Mouse (Mus musculus) lung, embryonic 16.5 days (tissue): ENCODE measurements around the gene Rasgef1b. TPM values are rescaled to one million over a fixed set of nuclear protein-coding genes. Genes with fewer than 3 reads are reported as not detected.

Experiments used
- ATAC-seq: fragments of 200-750 bp; cut with Nextera tagmentation; 2 replicates; pipeline ENCODE4 v1.8.0; 2017; ENCODE audit warnings: low read depth, mild to moderate bottlenecking, moderate library complexity
- H3K27ac ChIP-seq: fragments of 300-500 bp; sonication (generic); 2 replicates; pipeline ENCODE4 v1.5.1; 2014; ENCODE audit warnings: mild to moderate bottlenecking, control low read depth, low read length
- H3K27me3 ChIP-seq: fragments of 300-500 bp; sonication (generic); 2 replicates; pipeline ENCODE4 v1.6.1; 2014; ENCODE audit warnings: low read depth, low read length, mixed read lengths; ENCODE audit not compliant: control insufficient read depth, insufficient read depth
- H3K36me3 ChIP-seq: fragments of 300-500 bp; sonication (generic); 2 replicates; pipeline ENCODE4 v1.6.1; 2014; ENCODE audit warnings: low read length; ENCODE audit not compliant: control insufficient read depth, insufficient read depth
- H3K4me1 ChIP-seq: fragments of 300-500 bp; sonication (generic); replicated peaks from 2 replicates; pipeline ENCODE4 v1.6.1; 2014; ENCODE audit warnings: low read length, mixed read lengths; ENCODE audit not compliant: control insufficient read depth, insufficient read depth
- H3K4me2 ChIP-seq: fragments of 300-500 bp; sonication (generic); 2 replicates; pipeline ENCODE4 v1.6.1; 2014; ENCODE audit warnings: low read depth, low read length, control low read depth
- H3K4me3 ChIP-seq: fragments of 300-500 bp; sonication (generic); 2 replicates; pipeline ENCODE4 v1.5.1; 2014; ENCODE audit warnings: mild to moderate bottlenecking, low read length, control low read depth
- H3K9ac ChIP-seq: fragments of 300-500 bp; sonication (generic); 2 replicates; pipeline ENCODE4 v1.6.1; 2014; ENCODE audit warnings: low read length, control low read depth
- H3K9me3 ChIP-seq: fragments of 300-500 bp; sonication (generic); 2 replicates; pipeline ENCODE4 v1.6.1; 2016; ENCODE audit warnings: low read length; ENCODE audit not compliant: control insufficient read depth
- WGBS: fragments of 180-500 bp; shearing (Covaris S2); extraction: QIAGEN DNeasy Blood & Tissue Kit; methylation state at CpG from one replicate; pipeline ENCODE4 v1.1.7; 2014; 5-methylcytosine and 5-hydroxymethylcytosine counted together
- polyA plus RNA-seq: library from polyadenylated mRNA; unstranded; fragments of >200 nt; fragmentation: Nextera tagmentation; extraction: Ambion mirVana; gene quantifications from 2 replicates; pipeline ENCODE4 v1.2.1, GENCODE M21; 2015

Gene Rasgef1b
- polyA plus RNA-seq, 1 experiment from 2014 or later, result 17.3 TPM

DNA sequence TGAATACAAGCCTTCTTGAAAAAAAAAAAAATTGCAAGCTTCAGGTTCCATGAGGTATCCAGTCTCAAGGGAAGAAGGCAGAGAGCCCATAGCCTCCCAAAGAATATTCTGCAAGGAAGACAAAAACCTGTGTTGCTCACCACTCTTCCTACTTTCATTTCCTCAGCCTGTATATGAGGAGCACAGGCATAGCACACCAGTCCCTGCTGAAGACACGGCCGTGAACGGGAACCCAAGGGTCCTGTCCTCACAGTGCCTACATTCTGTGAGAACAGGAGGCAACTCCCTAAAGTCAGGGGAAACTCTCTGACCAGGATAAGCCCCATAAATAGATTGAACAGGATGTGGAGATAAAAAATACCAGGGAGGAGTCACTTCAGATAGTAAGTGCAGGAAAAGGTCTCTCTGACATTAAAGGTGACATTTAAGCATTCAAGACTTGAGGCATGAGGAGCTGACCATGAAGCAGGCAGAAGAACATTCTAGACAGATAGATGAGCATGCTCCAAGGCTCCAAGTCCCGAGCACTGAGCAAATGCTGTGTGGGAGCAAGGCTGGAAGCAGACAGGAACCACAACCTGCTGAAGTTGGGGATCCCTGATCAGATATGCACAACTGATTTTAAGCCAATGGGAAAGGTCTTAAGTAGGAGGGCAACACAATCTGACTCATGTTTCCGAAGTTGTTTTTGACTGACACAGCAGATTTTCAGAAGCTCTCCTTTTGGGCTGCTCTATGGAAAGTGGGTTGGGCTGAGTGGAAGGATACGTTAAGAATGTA lies 252.0 kb downstream of the Rasgef1b start:
- WGBS, result 78% methylated on average over 6 of the region's 6 CpGs
- peaks cover 20% of the 10 kb centered on the region for H3K4me1 ChIP-seq
- no peak overlapping the region for H3K27ac ChIP-seq

DNA sequence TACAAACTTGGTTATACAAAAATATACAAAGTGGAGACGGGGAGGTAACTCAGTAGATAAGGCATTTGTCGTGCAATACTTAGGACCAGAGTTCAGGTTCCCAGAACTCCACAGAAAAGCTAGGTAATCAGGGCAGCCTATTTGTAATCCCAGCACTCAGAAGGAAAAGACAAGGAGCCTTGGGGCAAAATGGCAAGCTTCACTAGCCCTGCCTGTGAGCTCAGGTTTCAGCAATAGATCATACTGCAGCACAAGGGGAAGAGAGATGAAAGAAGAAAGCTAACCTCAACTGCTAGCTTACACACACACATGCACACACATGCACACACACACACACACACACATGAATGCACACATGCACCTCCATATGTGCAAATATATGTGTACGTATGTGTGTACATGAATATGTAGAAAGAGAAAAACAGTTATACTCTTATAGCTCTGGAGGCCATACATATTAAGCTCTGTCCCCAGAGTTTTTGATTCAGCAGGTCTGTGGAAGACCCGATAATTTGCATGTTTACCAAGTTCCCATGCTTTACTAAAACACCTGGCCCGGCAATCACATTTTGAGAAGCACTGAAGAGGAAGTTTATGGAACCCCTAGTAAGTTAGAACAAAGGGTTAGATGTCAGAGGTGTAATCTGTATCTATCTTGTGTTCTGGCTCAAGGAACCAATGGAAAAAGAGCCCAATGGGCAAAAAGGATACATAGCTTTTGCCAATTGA lies 256.1 kb downstream of the Rasgef1b start:
- no peak overlapping the region for H3K9ac ChIP-seq
- no peaks in the 10 kb centered on the region for H3K9me3 ChIP-seq
- no peaks in the 10 kb centered on the region for H3K36me3 ChIP-seq
- H3K4me2 ChIP-seq, result no peak overlapping the region
- ATAC-seq, result no peak
- H3K4me3 ChIP-seq, result no peak overlapping the region
- no peak overlapping the region for H3K27ac ChIP-seq
- H3K27me3 ChIP-seq, result no peaks in the 10 kb centered on the region
- no peaks in the 10 kb centered on the region for H3K4me1 ChIP-seq
- WGBS, result 66% methylated on average over 5 of the region's 5 CpGs

More for the DNA sequence above, 252.0 kb downstream of the Rasgef1b start:
- H3K36me3 ChIP-seq, result no peaks in the 10 kb centered on the region
- H3K4me2 ChIP-seq, result no peak overlapping the region
- no peaks in the 10 kb centered on the region for H3K27me3 ChIP-seq
- H3K9me3 ChIP-seq, result no peaks in the 10 kb centered on the region
- no peak overlapping the region for H3K4me3 ChIP-seq
- no peak for ATAC-seq
- H3K9ac ChIP-seq, result no peak overlapping the region

DNA sequence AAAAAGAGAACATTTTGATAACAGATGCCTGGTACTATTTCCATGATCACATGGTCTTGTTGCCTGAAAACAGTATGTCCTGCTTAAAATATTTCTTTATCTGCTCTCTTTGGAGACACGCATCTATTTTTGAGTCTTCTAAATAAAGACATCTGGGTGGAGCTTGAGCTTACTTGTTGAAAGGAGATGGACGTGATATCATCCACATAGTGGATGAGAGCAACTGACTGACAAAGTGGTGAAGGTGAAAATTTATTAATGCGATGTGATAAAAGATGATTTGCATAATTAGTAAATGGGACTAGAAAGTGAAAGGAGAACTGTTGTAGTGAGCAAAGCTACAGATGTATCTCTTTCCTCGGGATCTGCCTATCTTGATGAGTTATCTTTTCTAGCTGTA lies 257.1 kb downstream of the Rasgef1b start:
- Histone ChIP-seq H3K27me3 (no peaks in the 10 kb centered on the region), H3K36me3 (no peaks in the 10 kb centered on the region), H3K4me1 (no peaks in the 10 kb centered on the region), H3K27ac (no peak overlapping the region), H3K4me3 (no peak overlapping the region), H3K4me2 (no peak overlapping the region), H3K9me3 (no peaks in the 10 kb centered on the region), H3K9ac (no peak overlapping the region)
- ATAC-seq, result no peak
- 70% methylated on average over 4 of the region's 4 CpGs for WGBS

DNA sequence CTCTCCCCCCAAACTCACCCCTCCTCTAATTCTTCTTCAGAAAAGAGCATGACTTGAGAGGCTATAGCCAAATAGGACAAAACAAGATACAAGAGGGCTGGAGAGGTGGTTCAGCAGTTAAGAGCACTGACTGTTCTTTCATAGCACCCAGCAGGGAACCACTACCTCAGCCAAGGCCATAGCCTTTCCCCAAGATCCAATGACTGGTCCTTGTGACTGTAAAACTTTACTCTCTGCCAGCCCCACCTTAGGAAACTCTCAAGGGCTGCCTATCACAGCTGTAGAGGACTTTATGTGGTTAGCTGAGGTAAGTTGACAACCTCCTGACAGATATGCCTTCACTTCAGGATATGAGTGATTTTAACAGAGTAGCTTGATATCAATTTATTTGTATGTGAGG lies 258.3 kb downstream of the Rasgef1b start:
- Histone ChIP-seq H3K4me2 (no peak overlapping the region), H3K9ac (no peak overlapping the region), H3K4me1 (no peaks in the 10 kb centered on the region), H3K4me3 (no peak overlapping the region), H3K27ac (no peak overlapping the region), H3K9me3 (no peaks in the 10 kb centered on the region), H3K36me3 (no peaks in the 10 kb centered on the region), H3K27me3 (no peaks in the 10 kb centered on the region)
- no peak for ATAC-seq

DNA sequence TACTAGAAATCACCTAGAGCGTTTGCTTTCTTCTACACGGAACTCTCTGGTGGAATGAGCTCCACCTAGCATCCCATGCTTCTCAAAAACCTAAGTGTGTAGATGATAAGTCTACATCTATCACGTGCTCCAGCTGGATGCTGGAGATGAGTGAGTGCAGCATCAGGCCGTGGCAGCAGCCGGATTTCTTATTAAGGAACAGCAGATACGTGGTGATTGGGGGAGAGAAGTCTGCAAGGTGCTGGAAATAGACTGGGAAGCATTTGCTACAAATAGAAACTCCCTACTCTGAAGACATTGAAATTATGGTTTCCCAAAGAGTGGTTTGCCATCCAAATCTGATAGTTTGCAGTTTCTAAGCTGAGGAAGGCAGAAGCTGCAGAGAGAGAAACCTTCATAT lies 269.9 kb downstream of the Rasgef1b start:
- ATAC-seq, result no peak
- Histone ChIP-seq H3K4me1 (no peaks in the 10 kb centered on the region), H3K27me3 (no peaks in the 10 kb centered on the region), H3K9ac (no peak overlapping the region), H3K4me2 (no peak overlapping the region), H3K27ac (no peak overlapping the region), H3K4me3 (no peak overlapping the region), H3K9me3 (0 out of 2 replicates have a peak, but pooled peaks cover 2% of the 10 kb centered on the region), H3K36me3 (no peaks in the 10 kb centered on the region)
- 79% methylated on average over 6 of the region's 6 CpGs for WGBS

DNA sequence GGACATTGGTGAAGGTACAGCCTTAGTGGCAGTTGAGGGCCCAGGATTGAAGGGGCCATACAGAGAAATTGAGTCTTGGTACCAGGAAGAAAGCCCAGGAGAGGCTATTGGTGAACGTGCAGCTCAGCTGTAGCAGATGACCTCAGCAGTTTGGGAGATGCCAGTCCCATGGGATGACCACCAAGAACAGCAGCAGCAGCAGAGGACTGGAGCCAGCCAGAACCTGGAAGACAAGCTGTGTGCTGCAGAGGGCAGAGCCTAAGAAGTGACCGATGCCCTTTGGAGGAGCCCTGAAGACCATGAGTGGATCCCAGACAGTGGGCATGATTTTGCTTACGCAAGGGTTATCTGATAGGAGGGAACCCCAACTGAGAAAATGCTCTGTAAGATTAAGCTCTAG lies 271.6 kb downstream of the Rasgef1b start:
- H3K36me3 ChIP-seq, result no peaks in the 10 kb centered on the region
- no peak overlapping the region for H3K4me3 ChIP-seq
- no peak for ATAC-seq
- no peaks in the 10 kb centered on the region for H3K27me3 ChIP-seq
- WGBS, result 87% methylated on average over 3 of the region's 3 CpGs
- H3K4me1 ChIP-seq, result no peaks in the 10 kb centered on the region
- 0 out of 2 replicates have a peak, but pooled peaks cover 2% of the 10 kb centered on the region for H3K9me3 ChIP-seq
- no peak overlapping the region for H3K27ac ChIP-seq
- H3K9ac ChIP-seq, result no peak overlapping the region
- H3K4me2 ChIP-seq, result no peak overlapping the region

DNA sequence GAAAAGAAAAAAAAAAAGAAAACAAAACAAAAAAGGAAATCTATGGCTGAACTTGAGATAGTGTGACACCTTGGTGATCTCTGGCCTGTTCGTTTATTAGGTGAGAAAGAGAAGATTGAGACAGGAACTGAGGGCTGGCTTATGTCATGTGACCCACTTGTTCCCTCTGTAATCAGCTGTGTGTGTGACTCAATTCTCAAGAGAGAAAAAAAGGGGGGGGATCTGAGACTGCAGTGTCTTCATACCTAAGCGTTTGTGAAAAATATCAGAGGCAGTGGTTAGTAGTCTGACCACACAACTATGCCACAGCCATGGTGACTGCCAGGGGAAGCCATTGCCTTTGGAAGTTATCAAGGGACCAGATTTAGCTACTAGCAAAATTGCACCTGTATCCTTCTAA lies 276.9 kb downstream of the Rasgef1b start:
- Histone ChIP-seq H3K9me3 (0 out of 2 replicates have a peak, but pooled peaks cover 2% of the 10 kb centered on the region), H3K4me3 (no peak overlapping the region), H3K27ac (no peak overlapping the region), H3K36me3 (no peaks in the 10 kb centered on the region), H3K9ac (no peak overlapping the region), H3K4me1 (peaks cover 3% of the 10 kb centered on the region; the same call in 1 of the 2 replicates), H3K4me2 (no peak overlapping the region), H3K27me3 (no peaks in the 10 kb centered on the region)
- ATAC-seq, result no peak
- WGBS, result 26% methylated on average over 2 of the region's 2 CpGs

DNA sequence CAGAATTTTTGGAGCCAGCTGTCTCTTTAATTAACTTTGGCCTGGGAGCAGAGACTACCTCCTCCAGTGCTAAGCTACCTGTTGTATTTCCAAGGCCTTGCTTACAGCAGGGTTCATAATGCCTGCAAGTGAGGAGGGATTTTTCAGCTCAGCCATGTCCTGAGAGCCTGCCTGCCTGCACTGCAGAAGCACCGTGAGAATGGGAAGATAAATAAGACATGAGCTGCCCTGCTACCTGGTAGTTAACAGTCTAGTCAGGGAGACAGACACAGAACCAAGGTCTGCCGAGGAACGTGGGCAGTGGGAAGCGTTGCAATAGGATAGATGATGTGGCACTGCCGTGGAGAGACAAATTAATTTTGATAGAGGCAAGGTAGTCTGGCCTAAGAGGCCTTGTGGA lies 277.4 kb downstream of the Rasgef1b start:
- Histone ChIP-seq H3K36me3 (no peaks in the 10 kb centered on the region), H3K4me3 (no peak overlapping the region), H3K27me3 (no peaks in the 10 kb centered on the region), H3K4me1 (peaks cover 3% of the 10 kb centered on the region; the same call in 1 of the 2 replicates), H3K9ac (no peak overlapping the region), H3K27ac (no peak overlapping the region), H3K9me3 (0 out of 2 replicates have a peak, but pooled peaks cover 2% of the 10 kb centered on the region), H3K4me2 (no peak overlapping the region)
- no peak for ATAC-seq
- 42% methylated on average over 5 of the region's 5 CpGs for WGBS

DNA sequence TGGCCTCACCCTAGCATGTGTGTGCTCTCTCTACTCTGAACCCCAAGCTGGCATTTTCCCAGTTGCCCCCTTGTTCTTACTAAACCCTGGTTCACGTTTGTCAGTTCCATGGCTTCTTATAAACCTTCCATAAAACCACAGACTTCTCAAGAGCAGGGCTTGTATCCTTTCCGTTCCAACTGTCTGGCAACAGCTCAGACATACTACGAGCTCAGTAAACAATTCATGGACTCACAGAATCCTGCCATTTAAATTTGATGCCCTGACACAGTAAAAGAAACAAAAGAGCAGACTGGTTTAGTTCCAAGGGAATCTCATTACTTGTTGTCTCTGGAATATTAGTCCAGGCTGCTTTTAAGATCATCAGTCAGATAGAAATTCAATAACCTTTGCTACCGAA lies 277.9 kb downstream of the Rasgef1b start:
- H3K4me1 ChIP-seq, result peaks cover 3% of the 10 kb centered on the region; the same call in 1 of the 2 replicates
- no peaks in the 10 kb centered on the region for H3K36me3 ChIP-seq
- H3K27ac ChIP-seq, result peak overlapping the region; percentile 65
- ATAC-seq, result peak; percentile 46; the same call in 1 of the 2 replicates
- H3K4me3 ChIP-seq, result no peak overlapping the region
- 27% methylated on average over 4 of the region's 4 CpGs for WGBS
- no peak overlapping the region for H3K9ac ChIP-seq
- no peak overlapping the region for H3K4me2 ChIP-seq
- H3K27me3 ChIP-seq, result no peaks in the 10 kb centered on the region
- H3K9me3 ChIP-seq, result 0 out of 2 replicates have a peak, but pooled peaks cover 2% of the 10 kb centered on the region
